Mouse (Mus musculus) layer of hippocampus, postnatal 25 days (tissue): ENCODE measurements around the gene Gm49318. TPM values are rescaled to one million over a fixed set of nuclear protein-coding genes. Genes with fewer than 3 reads are reported as not detected.
"Not testable (repeated sequence)": the region's sequence is repeated elsewhere in the genome, so short reads cannot be mapped to it uniquely, and the experiment has no call there.

Source experiments
- DNase-seq, 2 experiments: peaks; one replicate each; pipeline ENCODE4 v3.0.0; 2022; ENCODE audit warnings: mixed read lengths in 2 of 2, low spot score in 1 of 2; ENCODE audit errors: extremely low spot score in 1 of 2
- total RNA-seq, 2 experiments: library from RNA; stranded (reverse); gene quantifications; 2 replicates each; pipeline ENCODE4 v1.2.3; 2021

Gene Gm49318
- 1 to 10 TPM; 1.2 to 3.9 TPM for total RNA-seq

DNA sequence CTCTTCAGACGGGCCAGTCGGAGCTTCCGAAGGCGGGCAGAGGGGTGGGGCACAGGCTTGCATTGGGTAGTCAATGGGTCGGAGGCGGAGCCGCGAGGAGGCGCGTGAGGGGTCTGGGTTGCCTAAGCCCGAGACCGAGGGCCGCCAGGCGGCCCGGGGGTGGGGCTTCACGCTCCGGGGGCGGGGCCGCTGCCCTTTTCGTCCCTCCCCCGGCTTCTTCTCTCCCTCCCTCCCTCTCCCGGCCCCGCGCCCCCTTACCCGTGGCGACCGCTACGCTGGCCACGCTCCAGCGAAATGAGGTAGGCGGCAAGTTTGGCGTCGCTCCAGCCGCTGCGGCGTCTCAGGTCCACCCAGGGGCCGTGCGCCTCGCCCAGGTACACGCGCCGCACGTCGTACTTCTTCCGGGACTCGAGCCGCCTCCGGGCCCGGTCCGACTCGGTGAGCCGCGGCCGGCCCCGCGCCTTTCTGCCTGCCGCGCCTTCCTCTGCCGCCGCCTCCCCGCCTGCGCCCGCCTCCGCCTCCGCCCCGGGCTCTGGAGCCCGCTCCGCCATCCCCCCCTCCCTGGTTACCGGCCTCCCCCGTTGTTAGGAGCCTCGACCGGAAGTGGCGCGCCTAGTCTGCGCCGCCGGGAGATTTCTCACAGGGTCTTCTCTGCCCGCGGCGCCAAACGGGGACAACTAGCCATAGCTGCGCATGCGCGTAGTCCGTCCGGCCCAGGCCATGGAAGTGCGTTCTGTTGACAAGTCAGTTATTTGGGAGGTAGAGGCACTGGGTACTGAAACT is at the start of gene Gm49318, which contains the start of gene Zfp653:
Gene Gm49318, minus strand, starts transcription at position 469 of the 783 bp plus-strand sequence.
Gene Zfp653, minus strand, starts transcription at position 586 of the 783 bp plus-strand sequence.
- peak; percentile 96 for DNase-seq

GRCm38 (mm10) chr9:22119543-22119942 is 48.5 kb upstream of the Gm49318 start:
- DNase-seq, result no peak

GRCm38 (mm10) chr9:22117754-22118456 is 46.8 kb upstream of the Gm49318 start:
- peak in 1 of 2 experiments; percentile 53 for DNase-seq

- DNase-seq, result peak; percentile 74 to 87
Observed at GRCm38 (mm10) chr9:22116740-22117426, 45.8 kb upstream of the Gm49318 start, which contains the start of gene Elof1. Gene Elof1, minus strand, starts transcription at chr9:22117172.

- DNase-seq, result no peak
Observed at GRCm38 (mm10) chr9:22116086-22116485, 45.0 kb upstream of the Gm49318 start.

DNA sequence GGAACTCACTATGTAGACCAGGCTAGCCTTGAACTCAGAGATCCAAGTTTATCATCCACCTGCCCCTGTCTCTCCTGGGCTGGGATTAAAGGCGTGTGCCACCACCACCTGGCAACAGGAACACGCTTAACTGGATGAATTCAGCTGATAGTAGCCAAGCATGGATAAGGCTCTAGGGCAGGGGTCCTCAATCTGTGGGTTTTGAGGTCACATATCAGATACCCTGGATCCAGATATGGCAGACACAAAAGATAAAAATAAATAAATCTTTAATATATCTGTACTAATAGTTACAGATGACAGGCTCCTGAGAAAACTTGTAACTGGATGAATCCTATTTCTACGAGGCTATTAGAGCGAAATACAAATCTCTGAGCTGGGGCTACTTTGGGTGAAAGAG is 44.6 kb upstream of the Gm49318 start:
- no peak for DNase-seq

DNA sequence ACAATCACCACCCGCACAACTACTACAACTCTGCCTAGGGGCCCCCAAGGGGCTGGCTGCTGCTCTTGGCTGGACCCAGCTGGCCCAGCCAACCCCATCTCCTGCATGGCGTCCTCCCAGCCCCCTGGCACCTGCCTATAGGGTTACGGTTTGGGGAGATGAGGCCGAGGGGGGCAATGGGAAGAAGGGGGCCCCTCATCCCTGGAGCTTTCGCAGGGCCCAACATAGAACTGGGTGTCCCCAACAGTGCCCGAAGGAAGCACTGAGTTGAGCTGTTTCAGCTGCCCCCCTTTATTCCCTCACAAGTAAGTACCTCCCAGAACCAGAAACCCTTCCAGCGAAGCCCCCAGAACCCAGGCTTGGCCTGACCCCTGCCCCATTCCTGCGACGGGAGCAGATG is 37.1 kb upstream of the Gm49318 start:
- DNase-seq, result no peak

DNA sequence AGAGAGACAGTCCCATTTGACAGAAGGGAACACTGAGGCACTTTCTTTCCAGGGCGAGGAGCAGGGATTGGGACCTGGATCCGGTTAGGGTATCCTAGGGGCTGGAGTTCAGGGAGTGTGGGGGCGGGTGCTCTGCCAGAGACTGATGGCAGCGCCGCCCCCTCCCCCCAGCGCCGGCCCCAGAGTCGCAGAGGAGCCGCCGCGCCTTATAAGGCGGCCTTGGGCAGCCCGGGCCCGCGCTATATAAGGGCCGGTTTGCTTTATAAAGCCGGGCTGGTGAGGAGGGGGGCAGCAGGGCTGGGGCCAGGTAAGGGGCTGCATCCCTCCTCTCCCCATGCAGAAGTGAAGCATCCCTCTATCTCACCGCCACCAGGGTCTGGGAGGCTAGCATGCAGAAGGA is 28.9 kb upstream of the Gm49318 start:
- DNase-seq, result no peak

DNA sequence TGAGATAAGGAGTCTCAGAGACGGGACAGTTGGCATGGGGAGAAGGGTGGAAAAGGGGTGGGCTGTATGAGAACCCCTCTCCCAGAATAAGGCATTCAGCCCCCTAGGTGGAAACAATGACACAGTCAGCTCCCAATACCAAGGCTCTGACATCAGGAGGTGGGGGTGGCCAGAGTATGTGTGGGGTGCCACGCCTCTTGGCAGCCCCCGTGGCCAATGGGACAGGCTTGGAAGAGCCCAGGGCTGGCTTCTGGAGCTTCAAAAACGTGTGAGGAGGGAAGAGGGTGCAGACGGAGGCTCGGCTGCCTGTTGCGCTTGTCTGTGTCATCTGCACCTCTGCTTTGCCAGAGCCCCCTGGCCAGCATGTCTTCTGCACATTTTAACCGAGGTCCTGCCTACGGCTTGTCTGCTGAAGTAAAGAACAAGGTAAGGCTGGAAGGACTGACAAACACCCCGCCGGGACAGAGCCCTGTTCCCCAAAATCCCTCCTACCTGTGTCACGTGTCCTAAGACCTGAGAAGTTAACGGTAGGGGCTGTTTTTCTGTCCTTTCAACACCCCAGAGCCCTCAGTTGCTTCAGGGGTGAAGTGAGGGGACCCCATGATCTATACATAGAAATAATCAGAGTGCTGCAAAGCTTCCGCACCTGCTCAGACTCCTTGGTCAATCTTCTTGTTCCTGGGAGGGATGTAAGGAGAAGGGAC is 28.1 kb upstream of the Gm49318 start, which contains the start of gene Cnn1:
Gene Cnn1, plus strand, starts transcription at position 224 of the 704 bp plus-strand sequence.
- no peak for DNase-seq

GRCm38 (mm10) chr9:22095854-22096307 is 24.8 kb upstream of the Gm49318 start:
- DNase-seq, result peak; percentile 41 to 68

GRCm38 (mm10) chr9:22092746-22093145 is 21.7 kb upstream of the Gm49318 start:
- no peak for DNase-seq

GRCm38 (mm10) chr9:22089986-22090385 is 18.9 kb upstream of the Gm49318 start:
- DNase-seq, result no peak

GRCm38 (mm10) chr9:22089281-22089680 is 18.2 kb upstream of the Gm49318 start:
- no peak for DNase-seq

DNA sequence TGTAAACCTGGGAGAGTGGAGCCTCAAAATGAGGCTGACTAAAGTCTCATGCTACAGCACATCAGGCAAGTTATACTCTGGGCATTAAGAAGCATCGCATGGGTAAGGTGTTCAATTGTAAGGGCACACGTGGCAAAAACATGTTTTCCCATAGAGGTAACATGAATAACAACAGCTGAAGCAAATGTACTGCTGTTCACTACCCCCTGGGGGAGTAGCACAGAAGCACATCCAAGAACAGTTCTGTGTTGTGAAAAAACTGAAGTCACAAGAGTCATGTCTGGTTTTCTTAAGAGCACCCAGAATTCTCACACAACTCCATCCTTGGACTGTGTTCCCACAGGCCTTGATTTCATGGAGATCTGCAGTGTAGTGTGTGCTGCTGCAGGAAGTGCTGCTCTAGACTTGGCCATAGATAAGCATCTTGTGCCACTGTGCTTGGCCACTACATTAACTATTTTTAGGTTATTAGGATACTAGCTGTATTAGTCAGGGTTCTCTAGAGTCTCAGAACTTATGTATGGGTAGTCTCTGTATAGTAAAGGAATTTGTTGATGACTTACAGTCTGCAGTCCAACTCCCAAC is 16.1 kb upstream of the Gm49318 start:
- no peak for DNase-seq

GRCm38 (mm10) chr9:22086012-22086411 is 15.0 kb upstream of the Gm49318 start:
- DNase-seq, result no peak

GRCm38 (mm10) chr9:22085022-22085834 is 14.2 kb upstream of the Gm49318 start, which contains the start of gene Ecsit:
Gene Ecsit, minus strand, starts transcription at chr9:22085438.
- peak; percentile 76 to 83 for DNase-seq

GRCm38 (mm10) chr9:22084667-22085021 is 13.6 kb upstream of the Gm49318 start:
- DNase-seq, result no peak

- no peak for DNase-seq
Observed at GRCm38 (mm10) chr9:22076223-22076622, 5.2 kb upstream of the Gm49318 start.

DNA sequence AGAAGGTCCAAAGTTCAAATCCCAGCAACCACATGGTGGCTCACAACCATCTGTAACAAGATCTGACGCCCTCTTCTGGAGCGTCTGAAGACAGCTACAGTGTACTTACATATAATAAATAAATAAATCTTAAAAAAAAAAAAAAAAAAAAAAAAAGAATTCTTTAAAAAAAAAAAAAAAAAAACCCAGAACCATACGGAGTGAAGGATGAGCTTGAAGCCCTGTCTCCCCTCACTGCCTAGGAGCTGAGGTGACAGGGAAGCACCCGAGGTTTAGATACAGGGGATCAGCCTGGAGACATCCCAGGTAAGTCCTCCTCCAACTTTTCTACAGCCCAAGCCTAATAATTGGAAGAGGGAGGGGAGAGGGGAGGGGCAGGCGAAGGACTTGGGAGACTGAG is 4.7 kb upstream of the Gm49318 start:
- not testable (repeated sequence) for DNase-seq
